Mouse (Mus musculus): Measurements from ENCODE around the gene Celf2. TPM values are rescaled to one million over a fixed set of nuclear protein-coding genes. Genes with fewer than 3 reads are reported as not detected.

The Celf2 gene
- polyA plus RNA-seq, 1 experiment from 2014 or later: 63.2 TPM

DNA sequence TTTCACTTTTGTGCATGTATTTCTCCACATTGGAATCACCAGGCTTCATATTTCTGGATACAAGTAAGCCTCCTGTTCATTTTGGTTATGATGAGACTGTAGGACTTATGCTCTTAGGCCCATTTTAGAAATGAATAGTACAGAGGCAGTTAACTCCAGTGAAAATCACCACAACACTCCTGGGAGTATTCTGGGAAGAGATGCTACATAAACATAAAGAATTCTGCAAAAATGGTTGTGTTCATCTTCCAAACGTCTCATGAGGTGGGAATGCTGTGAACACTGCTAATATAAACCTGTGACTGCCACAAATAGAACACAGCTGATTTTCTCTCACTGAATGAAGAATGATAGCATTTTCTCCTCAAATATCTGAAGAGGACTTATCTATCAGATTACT lies 130.6 kb downstream of the Celf2 start:
- 23% methylated on average over 1 of the region's 1 CpGs for WGBS
- no peak overlapping the region for H3K4me3 ChIP-seq
- H3K27me3 ChIP-seq: no peaks in the 10 kb centered on the region
- no peak overlapping the region for H3K9ac ChIP-seq
- no peak overlapping the region for H3K4me2 ChIP-seq
- no peaks in the 10 kb centered on the region for H3K36me3 ChIP-seq
- peaks cover 6% of the 10 kb centered on the region; the same call in 1 of the 2 replicates for H3K4me1 ChIP-seq (replicated peaks)
- H3K27ac ChIP-seq: 0 out of 2 replicates have a peak overlapping the region, but pooled peaks have one; percentile 12
- no peak for ATAC-seq (replicated peaks; ENCODE audit: insufficient number of reproducible peaks, insufficient read depth, low FRiP score, low read depth)
- H3K9me3 ChIP-seq (replicated peaks): no peaks in the 10 kb centered on the region

- no peaks in the 10 kb centered on the region for H3K27me3 ChIP-seq
- H3K36me3 ChIP-seq: no peaks in the 10 kb centered on the region
- no peak overlapping the region for H3K4me3 ChIP-seq
- 82% methylated on average over 1 of the region's 1 CpGs for WGBS
- H3K9me3 ChIP-seq (replicated peaks): no peaks in the 10 kb centered on the region
- ATAC-seq (replicated peaks; ENCODE audit: insufficient number of reproducible peaks, insufficient read depth, low FRiP score, low read depth): peak; percentile 73
- H3K27ac ChIP-seq: peak overlapping the region; percentile 50
- H3K4me1 ChIP-seq (replicated peaks): peaks cover 6% of the 10 kb centered on the region; the same call in 1 of the 2 replicates
- no peak overlapping the region for H3K4me2 ChIP-seq
- no peak overlapping the region for H3K9ac ChIP-seq
These were observed 131.5 kb downstream of the Celf2 start for GRCm38 (mm10) chr2:7377878-7378277.

DNA sequence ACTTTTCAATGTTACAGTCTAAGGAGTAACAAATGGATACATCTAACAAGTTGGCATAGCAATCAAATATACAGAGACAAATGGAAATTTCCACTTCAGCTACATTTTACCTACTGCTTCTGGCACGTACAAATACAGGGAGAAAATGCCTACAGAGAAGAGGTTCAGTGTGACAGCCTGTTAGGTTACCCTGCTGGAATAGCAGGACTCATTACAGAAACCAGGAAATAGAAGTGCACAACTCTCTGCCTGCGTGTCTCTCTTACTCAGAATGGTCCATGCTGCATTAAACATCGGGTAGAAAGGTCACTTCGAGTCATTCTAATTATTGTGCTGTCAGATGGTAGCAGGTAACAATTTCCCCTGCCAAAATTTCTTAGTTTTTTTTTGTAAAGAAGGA lies 141.6 kb downstream of the Celf2 start:
- Histone ChIP-seq H3K4me2 (no peak overlapping the region), H3K4me3 (no peak overlapping the region), H3K27me3 (no peaks in the 10 kb centered on the region), H3K27ac (no peak overlapping the region), H3K36me3 (no peaks in the 10 kb centered on the region), H3K9me3 (replicated peaks) (no peaks in the 10 kb centered on the region), H3K4me1 (replicated peaks) (no peaks in the 10 kb centered on the region), H3K9ac (no peak overlapping the region)
- no peak for ATAC-seq (replicated peaks; ENCODE audit: insufficient number of reproducible peaks, insufficient read depth, low FRiP score, low read depth)
- WGBS: 84% methylated on average over 4 of the region's 4 CpGs

GRCm38 (mm10) chr2:7359557-7359956 lies 149.8 kb downstream of the Celf2 start:
- H3K36me3 ChIP-seq: no peaks in the 10 kb centered on the region
- H3K4me3 ChIP-seq: no peak overlapping the region
- no peaks in the 10 kb centered on the region for H3K27me3 ChIP-seq
- no peak overlapping the region for H3K9ac ChIP-seq
- no peaks in the 10 kb centered on the region for H3K4me1 ChIP-seq (replicated peaks)
- no peaks in the 10 kb centered on the region for H3K9me3 ChIP-seq (replicated peaks)
- ATAC-seq (replicated peaks; ENCODE audit: insufficient number of reproducible peaks, insufficient read depth, low FRiP score, low read depth): no peak
- H3K4me2 ChIP-seq: no peak overlapping the region
- H3K27ac ChIP-seq: no peak overlapping the region
- 69% methylated on average over 5 of the region's 5 CpGs for WGBS

- no peak overlapping the region for H3K4me2 ChIP-seq
- no peaks in the 10 kb centered on the region for H3K4me1 ChIP-seq (replicated peaks)
- no peak overlapping the region for H3K27ac ChIP-seq
- H3K27me3 ChIP-seq: no peaks in the 10 kb centered on the region
- WGBS: 83% methylated on average over 3 of the region's 3 CpGs
- H3K9me3 ChIP-seq (replicated peaks): no peaks in the 10 kb centered on the region
- H3K36me3 ChIP-seq: no peaks in the 10 kb centered on the region
- H3K9ac ChIP-seq: no peak overlapping the region
- H3K4me3 ChIP-seq: no peak overlapping the region
- ATAC-seq (replicated peaks; ENCODE audit: insufficient number of reproducible peaks, insufficient read depth, low FRiP score, low read depth): no peak
These were observed 150.5 kb downstream of the Celf2 start for GRCm38 (mm10) chr2:7358816-7359215.

GRCm38 (mm10) chr2:7351234-7351633 lies 158.1 kb downstream of the Celf2 start:
- Histone ChIP-seq H3K4me3 (no peak overlapping the region), H3K36me3 (no peaks in the 10 kb centered on the region), H3K9me3 (replicated peaks) (no peaks in the 10 kb centered on the region), H3K4me1 (replicated peaks) (peaks cover 6% of the 10 kb centered on the region; the same call in 1 of the 2 replicates), H3K27me3 (no peaks in the 10 kb centered on the region), H3K4me2 (no peak overlapping the region), H3K9ac (no peak overlapping the region), H3K27ac (no peak overlapping the region)
- ATAC-seq (replicated peaks; ENCODE audit: insufficient number of reproducible peaks, insufficient read depth, low FRiP score, low read depth): no peak
- 84% methylated on average over 5 of the region's 5 CpGs for WGBS

DNA sequence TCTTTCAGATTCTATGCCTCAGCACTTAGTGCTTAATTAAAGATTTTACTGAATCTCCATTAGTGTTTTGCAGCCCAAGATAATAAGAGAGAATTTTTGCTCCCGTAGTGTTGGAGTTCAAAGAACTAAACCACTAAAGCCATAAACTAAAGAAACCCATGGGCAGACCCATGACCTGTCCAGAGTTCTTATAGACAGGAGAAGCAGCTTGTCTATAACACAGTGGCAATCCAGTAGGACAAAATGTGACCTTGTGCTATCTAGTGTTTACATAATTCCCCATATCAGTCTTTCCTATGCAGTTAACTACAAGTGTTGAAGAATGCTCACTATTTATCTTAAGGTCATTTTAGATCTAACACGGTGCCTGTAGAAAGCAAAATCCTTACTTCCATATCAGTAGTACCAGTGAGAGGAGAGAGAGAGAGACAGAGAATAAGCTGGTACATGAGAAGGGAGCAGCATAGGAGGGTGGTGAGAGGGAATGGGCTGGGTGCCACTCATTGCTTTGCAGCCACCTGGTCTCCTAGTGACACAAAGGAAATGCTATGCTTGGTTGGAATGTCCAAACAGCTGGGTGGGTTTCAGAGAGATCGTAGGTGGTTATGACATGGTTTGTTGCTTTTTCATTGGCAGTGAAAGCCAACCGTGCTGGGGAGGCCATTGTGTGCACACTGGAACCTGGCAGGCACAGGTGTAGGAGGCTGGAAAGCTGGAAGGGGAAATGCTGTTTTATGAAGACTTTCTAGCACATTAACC lies 162.5 kb downstream of the Celf2 start:
- Histone ChIP-seq H3K4me1 (replicated peaks) (peaks cover 7% of the 10 kb centered on the region; the same call in 1 of the 2 replicates), H3K9ac (no peak overlapping the region), H3K4me2 (no peak overlapping the region), H3K4me3 (no peak overlapping the region), H3K36me3 (no peaks in the 10 kb centered on the region), H3K27me3 (no peaks in the 10 kb centered on the region), H3K27ac (0 out of 2 replicates have a peak overlapping the region, but pooled peaks have one; percentile 22), H3K9me3 (replicated peaks) (no peaks in the 10 kb centered on the region)
- WGBS: 39% methylated on average over 4 of the region's 4 CpGs
- ATAC-seq (replicated peaks; ENCODE audit: insufficient number of reproducible peaks, insufficient read depth, low FRiP score, low read depth): peak; percentile 55; the same call in 1 of the 2 replicates

- Histone ChIP-seq H3K4me1 (replicated peaks) (peaks cover 7% of the 10 kb centered on the region; the same call in 1 of the 2 replicates), H3K36me3 (no peaks in the 10 kb centered on the region), H3K9ac (no peak overlapping the region), H3K27me3 (no peaks in the 10 kb centered on the region), H3K4me3 (no peak overlapping the region), H3K4me2 (no peak overlapping the region), H3K9me3 (replicated peaks) (no peaks in the 10 kb centered on the region), H3K27ac (no peak overlapping the region)
- WGBS: 87% methylated on average over 2 of the region's 2 CpGs
- no peak for ATAC-seq (replicated peaks; ENCODE audit: insufficient number of reproducible peaks, insufficient read depth, low FRiP score, low read depth)
These were observed 164.4 kb downstream of the Celf2 start for GRCm38 (mm10) chr2:7344951-7345350.

DNA sequence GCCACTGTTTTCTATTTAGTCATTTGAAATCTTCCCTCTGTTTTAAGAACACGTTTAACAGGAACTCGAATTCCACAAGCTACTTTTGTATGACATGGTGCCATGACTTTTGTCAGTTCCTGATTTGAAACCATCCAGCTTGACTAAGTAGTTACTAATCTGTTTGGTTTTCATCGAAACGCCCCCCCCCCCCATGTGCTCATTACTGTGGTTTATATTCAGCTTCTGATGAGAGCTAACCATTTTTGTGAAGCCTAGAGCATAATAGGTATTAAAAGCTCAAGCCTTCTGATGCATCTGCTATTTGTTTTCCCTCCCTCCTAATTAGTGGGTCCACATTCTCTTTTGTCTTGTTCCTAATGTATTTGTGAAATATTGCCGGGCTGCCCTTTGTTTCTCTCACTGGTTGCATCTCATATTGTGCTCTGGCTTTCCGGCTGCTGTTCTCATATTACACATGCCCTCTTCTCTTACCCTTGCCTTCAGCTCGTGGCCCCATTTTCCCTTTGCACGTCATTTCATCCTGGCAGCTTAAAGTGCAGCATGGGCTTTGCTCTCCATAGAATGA lies 166.4 kb downstream of the Celf2 start:
- no peak overlapping the region for H3K27ac ChIP-seq
- no peak for ATAC-seq (replicated peaks; ENCODE audit: insufficient number of reproducible peaks, insufficient read depth, low FRiP score, low read depth)
- no peak overlapping the region for H3K4me2 ChIP-seq
- no peaks in the 10 kb centered on the region for H3K9me3 ChIP-seq (replicated peaks)
- no peaks in the 10 kb centered on the region for H3K27me3 ChIP-seq
- no peak overlapping the region for H3K9ac ChIP-seq
- WGBS: 70% methylated on average over 8 of the region's 8 CpGs
- peaks cover 7% of the 10 kb centered on the region; the same call in 1 of the 2 replicates for H3K4me1 ChIP-seq (replicated peaks)
- no peak overlapping the region for H3K4me3 ChIP-seq
- no peaks in the 10 kb centered on the region for H3K36me3 ChIP-seq

DNA sequence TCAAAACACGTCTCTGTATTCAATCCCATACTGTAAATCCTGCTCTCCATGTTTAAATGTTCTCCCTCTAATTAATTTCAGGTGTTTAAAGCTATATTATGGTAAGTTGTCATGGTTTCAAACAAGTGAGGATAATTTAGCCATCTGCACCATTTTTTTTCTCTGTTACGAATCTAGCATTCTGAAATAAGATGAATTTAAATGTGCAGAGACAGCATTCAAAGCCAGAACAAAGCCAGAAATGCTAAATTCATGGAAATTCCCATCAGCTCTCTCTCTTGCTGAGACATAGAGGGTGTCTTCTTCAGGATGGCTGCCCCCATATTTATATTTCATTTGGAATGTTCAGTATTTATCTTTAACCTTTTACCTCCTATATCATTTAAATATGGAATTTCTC lies 174.5 kb downstream of the Celf2 start:
- Histone ChIP-seq H3K4me2 (no peak overlapping the region), H3K27ac (no peak overlapping the region), H3K27me3 (no peaks in the 10 kb centered on the region), H3K36me3 (no peaks in the 10 kb centered on the region), H3K9ac (no peak overlapping the region), H3K9me3 (replicated peaks) (no peaks in the 10 kb centered on the region), H3K4me3 (no peak overlapping the region), H3K4me1 (replicated peaks) (no peaks in the 10 kb centered on the region)
- no peak for ATAC-seq (replicated peaks; ENCODE audit: insufficient number of reproducible peaks, insufficient read depth, low FRiP score, low read depth)
- WGBS: 73% methylated on average over 2 of the region's 2 CpGs

GRCm38 (mm10) chr2:7328018-7328899 lies 181.1 kb downstream of the Celf2 start:
- H3K9me3 ChIP-seq (replicated peaks): no peaks in the 10 kb centered on the region
- H3K4me3 ChIP-seq: no peak overlapping the region
- peaks cover 4% of the 10 kb centered on the region; the same call in 1 of the 2 replicates for H3K4me1 ChIP-seq (replicated peaks)
- WGBS: 54% methylated on average over 8 of the region's 8 CpGs
- ATAC-seq (replicated peaks; ENCODE audit: insufficient number of reproducible peaks, insufficient read depth, low FRiP score, low read depth): no peak
- no peaks in the 10 kb centered on the region for H3K27me3 ChIP-seq
- H3K27ac ChIP-seq: peak overlapping the region; percentile 27; the same call in 1 of the 2 replicates
- H3K4me2 ChIP-seq: no peak overlapping the region
- no peaks in the 10 kb centered on the region for H3K36me3 ChIP-seq
- H3K9ac ChIP-seq: no peak overlapping the region
